8 mouse cellular contexts compared by ENCODE assay signal in genomic region chr8:4165852-4166751, GRCm38 (mm10). TPM values are rescaled to one million over a fixed set of nuclear protein-coding genes. Genes with fewer than 3 reads are reported as not detected.
A peak's percentile ranks its signal among the peaks of the same experiment; 100 is the strongest.
DNase-seq lines count a peak whose midpoint lies in the region; ATAC-seq and TF ChIP-seq lines count a peak whose summit lies in the region.

Gene Evi5l, plus strand, starts transcription at chr8:4166567.

- H3K9ac ChIP-seq in forebrain, embryonic 12.5 days: peak within 1 kb of the TSS; percentile 90
- H3K9ac ChIP-seq in heart, postnatal 0 days (replicated peaks; ENCODE audit: low read depth, low read length): peak within 1 kb of the TSS; percentile 70
- peak within 1 kb of the TSS; percentile 82 for H3K9ac ChIP-seq in liver, embryonic 16.5 days (ENCODE audit: low read depth, low read length)
- H3K9ac ChIP-seq in neural tube, embryonic 13.5 days: peak within 1 kb of the TSS; percentile 96

- H3K27me3 ChIP-seq in E14TG2a.4 (ENCODE audit: insufficient read depth, low read length): peaks cover 17% of the 10 kb centered on the region
- H3K27me3 ChIP-seq in forebrain, embryonic 12.5 days: no peaks in the 10 kb centered on the region
- no peaks in the 10 kb centered on the region for H3K27me3 ChIP-seq in heart, postnatal 0 days (ENCODE audit: control insufficient read depth, insufficient read depth, low read length)
- no peaks in the 10 kb centered on the region for H3K27me3 ChIP-seq in liver, embryonic 16.5 days (ENCODE audit: control insufficient read depth, insufficient read depth, low read depth, low read length)
- no peaks in the 10 kb centered on the region for H3K27me3 ChIP-seq in neural tube, embryonic 13.5 days
- H3K27me3 ChIP-seq in testis, adult 2 months (ENCODE audit: control insufficient read depth, insufficient read depth, low read length): no peaks in the 10 kb centered on the region

- no peak for TF ChIP-seq EP300 in heart, postnatal 0 days (IDR thresholded peaks at IDR 0.05; ENCODE audit: low read depth)

- peak within 1 kb of the TSS; percentile 68 for H3K4me2 ChIP-seq in forebrain, embryonic 12.5 days
- H3K4me2 ChIP-seq in heart, postnatal 0 days (ENCODE audit: low read depth, low read length): peak within 1 kb of the TSS; percentile 77
- peak within 1 kb of the TSS; percentile 93 for H3K4me2 ChIP-seq in liver, embryonic 16.5 days (ENCODE audit: low read depth, low read length)
- peak within 1 kb of the TSS; percentile 76 for H3K4me2 ChIP-seq in neural tube, embryonic 13.5 days

- H3K4me1 ChIP-seq in E14TG2a.4 (replicated peaks; ENCODE audit: low read depth, low read length): peaks cover 22% of the 10 kb centered on the region
- H3K4me1 ChIP-seq in forebrain, embryonic 12.5 days: peaks cover 28% of the 10 kb centered on the region
- 0 out of 2 replicates have a peak, but pooled peaks cover 4% of the 10 kb centered on the region for H3K4me1 ChIP-seq in heart, postnatal 0 days (ENCODE audit: control insufficient read depth, insufficient read depth)
- H3K4me1 ChIP-seq in liver, embryonic 16.5 days (ENCODE audit: control insufficient read depth, low read depth, low read length): peaks cover 13% of the 10 kb centered on the region
- H3K4me1 ChIP-seq in neural tube, embryonic 13.5 days (replicated peaks): peaks cover 46% of the 10 kb centered on the region
- H3K4me1 ChIP-seq in testis, adult 2 months (ENCODE audit: control insufficient read depth, insufficient read depth, low read length): peaks cover 5% of the 10 kb centered on the region

- TF ChIP-seq CTCF in E14TG2a.4 (conservative IDR thresholded peaks at IDR 0.05; ENCODE audit: low read length): no peak
- no peak for TF ChIP-seq CTCF in heart, postnatal 0 days (IDR thresholded peaks at IDR 0.05; ENCODE audit: low read depth)
- no peak for TF ChIP-seq CTCF in testis, adult 2 months (IDR thresholded peaks at IDR 0.05; ENCODE audit: control insufficient read depth, insufficient read depth, insufficient replicate concordance, low read depth, low read length)

- peak; percentile 98 for ATAC-seq in forebrain, embryonic 12.5 days (ENCODE audit: low FRiP score)
- peak; percentile 97 for ATAC-seq in heart, postnatal 0 days (ENCODE audit: insufficient read depth, low read depth)
- ATAC-seq in liver, embryonic 16.5 days (ENCODE audit: low read depth): peak; percentile 91
- peak; percentile 98 for ATAC-seq in neural tube, embryonic 13.5 days (ENCODE audit: low read depth)

- peak within 1 kb of the TSS; percentile 47 for H3K27ac ChIP-seq in forebrain, embryonic 12.5 days
- H3K27ac ChIP-seq in heart, postnatal 0 days (ENCODE audit: low read depth): peak within 1 kb of the TSS; percentile 27; the same call in 1 of the 2 replicates
- H3K27ac ChIP-seq in liver, embryonic 16.5 days (ENCODE audit: low read length): peak within 1 kb of the TSS; percentile 76
- peak within 1 kb of the TSS; percentile 87 for H3K27ac ChIP-seq in neural tube, embryonic 13.5 days (replicated peaks)
- H3K27ac ChIP-seq in testis, adult 2 months (ENCODE audit: control insufficient read depth, insufficient read depth, low read depth, low read length): peak within 1 kb of the TSS; percentile 89

- WGBS in forebrain, embryonic 12.5 days: under 1% methylated on average over 51 of the region's 51 CpGs
- WGBS in heart, postnatal 0 days: under 1% methylated on average over 49 of the region's 51 CpGs
- WGBS in liver, embryonic 16.5 days (ENCODE audit: insufficient replicate concordance): under 1% methylated on average over 51 of the region's 51 CpGs
- WGBS in neural tube, embryonic 13.5 days: under 1% methylated on average over 46 of the region's 51 CpGs

- peak; percentile 46 for TF ChIP-seq POLR2A in testis, adult 2 months (IDR thresholded peaks at IDR 0.05; ENCODE audit: control insufficient read depth, low read depth, low read length)

- peak within 1 kb of the TSS; percentile 92 for H3K4me3 ChIP-seq in E14TG2a.4 (replicated peaks; ENCODE audit: low read length)
- peak within 1 kb of the TSS; percentile 86 for H3K4me3 ChIP-seq in forebrain, embryonic 12.5 days (replicated peaks)
- peak within 1 kb of the TSS; percentile 73 for H3K4me3 ChIP-seq in heart, postnatal 0 days (ENCODE audit: low read depth, low read length)
- peak within 1 kb of the TSS; percentile 79 for H3K4me3 ChIP-seq in liver, embryonic 16.5 days (ENCODE audit: low read depth, low read length)
- H3K4me3 ChIP-seq in neural tube, embryonic 13.5 days: peak within 1 kb of the TSS; percentile 92
- H3K4me3 ChIP-seq in testis, adult 2 months (ENCODE audit: control insufficient read depth, low read depth, low read length): peak within 1 kb of the TSS; percentile 95

- peak; percentile 98 for DNase-seq in c-Kit-positive CD71-positive TER-119-positive erythroid progenitor cells, embryonic 14.5 days (ENCODE audit: low spot score)
- DNase-seq in heart, postnatal 0 days (ENCODE audit: low spot score): peak; percentile 100
- peak; percentile 98 to 99 for DNase-seq in kidney, postnatal 4 days

- H3K36me3 ChIP-seq in E14TG2a.4 (ENCODE audit: insufficient read depth, low read length): no peaks in the 10 kb centered on the region
- no peaks in the 10 kb centered on the region for H3K36me3 ChIP-seq in forebrain, embryonic 12.5 days (replicated peaks)
- H3K36me3 ChIP-seq in heart, postnatal 0 days (replicated peaks; ENCODE audit: control insufficient read depth, insufficient read depth, low read length): no peaks in the 10 kb centered on the region
- H3K36me3 ChIP-seq in liver, embryonic 16.5 days (ENCODE audit: control insufficient read depth, insufficient read depth): no peaks in the 10 kb centered on the region
- H3K36me3 ChIP-seq in neural tube, embryonic 13.5 days: peaks cover 15% of the 10 kb centered on the region; the same call in 1 of the 2 replicates
- no peaks in the 10 kb centered on the region for H3K36me3 ChIP-seq in testis, adult 2 months (ENCODE audit: control insufficient read depth, insufficient read depth, low read length)

- no peaks in the 10 kb centered on the region for H3K9me3 ChIP-seq in E14TG2a.4 (ENCODE audit: low read length)
- H3K9me3 ChIP-seq in forebrain, embryonic 12.5 days: no peaks in the 10 kb centered on the region
- H3K9me3 ChIP-seq in heart, postnatal 0 days (replicated peaks; ENCODE audit: control insufficient read depth, low read length): no peaks in the 10 kb centered on the region
- H3K9me3 ChIP-seq in liver, embryonic 16.5 days (replicated peaks; ENCODE audit: control insufficient read depth, low read length): no peaks in the 10 kb centered on the region
- no peaks in the 10 kb centered on the region for H3K9me3 ChIP-seq in neural tube, embryonic 13.5 days

RNA-seq across cellular contexts. Expression of gene Evi5l, which starts in this region (rescaled TPM):
- 46.9 and 55.5 TPM in 2 replicates for polyA plus RNA-seq in forebrain, embryonic 12.5 days (2016; fragmentation: Nextera tagmentation; extraction: Ambion mirVana)
- 24.8 and 26.1 TPM in 2 replicates for total RNA-seq in heart, postnatal 0 days (2014; rRNA removed; ENCODE audit: low replicate concordance)
- polyA plus RNA-seq in heart, postnatal 0 days (2015; fragmentation: Nextera tagmentation; extraction: Ambion mirVana): 9.3 and 11.1 TPM in 2 replicates
- 5.7 and 6.0 TPM in 2 replicates for polyA plus RNA-seq in liver, embryonic 16.5 days (2015; fragmentation: Nextera tagmentation; extraction: Ambion mirVana)
- 78.7 and 82.7 TPM in 2 replicates for polyA plus RNA-seq in neural tube, embryonic 13.5 days (2015; fragmentation: Nextera tagmentation; extraction: Ambion mirVana)
- 123 and 181 TPM in 2 replicates for polyA plus RNA-seq in testis, adult 2 months (2012; rRNA removed)

Comparison
In these comparisons a context has a peak if more than half of its experiments do, and no peak if none do; other contexts are left out.
1. Peak in every context shown above with its lines: DNase-seq, ATAC-seq, H3K4me3 ChIP-seq and H3K27ac ChIP-seq.
2. H3K27ac ChIP-seq: peak in every context shown above with its lines; median percentile 89 in testis, adult 2 months; 87 in neural tube, embryonic 13.5 days; 76 in liver, embryonic 16.5 days; 47 in forebrain, embryonic 12.5 days; 27 in heart, postnatal 0 days.